Mouse (Mus musculus) embryonic fibroblast, embryonic 13.5 days (primary cell): ENCODE measurements around the gene Kcnq1.

Source experiments
- CTCF ChIP-seq: IDR thresholded peaks from 2 replicates; pipeline ENCODE4 v1.5.1; 2011; ENCODE audit warnings: mild to moderate bottlenecking, control low read depth, low read length, moderate library complexity, borderline replicate concordance; ENCODE audit not compliant: insufficient read depth
- POLR2A ChIP-seq: IDR thresholded peaks from 2 replicates; pipeline ENCODE4 v1.6.1; 2011; ENCODE audit warnings: low read depth, mild to moderate bottlenecking, control low read depth, low read length, moderate library complexity

DNA sequence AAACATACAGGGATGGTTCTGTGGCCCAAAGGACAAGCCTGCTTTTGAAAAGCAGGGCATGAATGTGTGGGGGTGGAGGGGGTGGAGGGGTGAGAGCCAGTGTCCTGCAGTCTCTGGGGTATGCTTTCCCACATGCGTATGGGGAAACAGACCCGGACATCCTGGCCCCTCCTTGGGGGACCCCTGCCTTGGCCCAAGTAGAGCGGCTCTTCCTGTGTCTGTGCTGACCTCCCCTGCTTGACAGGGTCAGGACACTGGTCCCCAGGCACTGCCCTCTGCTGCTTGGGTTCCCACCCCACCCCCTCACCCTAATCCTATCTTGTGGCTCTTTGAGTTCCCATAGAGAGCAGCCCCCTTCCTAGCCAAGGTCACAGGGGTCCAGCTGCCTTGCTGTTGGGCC lies 3.5 kb downstream of the Kcnq1 start:
- TF ChIP-seq CTCF (no peak), POLR2A (no peak)
